Mouse (Mus musculus): ENCODE results near the gene Olfr1051. TPM values are rescaled to one million over a fixed set of nuclear protein-coding genes. Genes with fewer than 3 reads are reported as not detected.

Olfr1051 gene
- total and polyA plus RNA-seq, 3 experiments, result not detected

DNA sequence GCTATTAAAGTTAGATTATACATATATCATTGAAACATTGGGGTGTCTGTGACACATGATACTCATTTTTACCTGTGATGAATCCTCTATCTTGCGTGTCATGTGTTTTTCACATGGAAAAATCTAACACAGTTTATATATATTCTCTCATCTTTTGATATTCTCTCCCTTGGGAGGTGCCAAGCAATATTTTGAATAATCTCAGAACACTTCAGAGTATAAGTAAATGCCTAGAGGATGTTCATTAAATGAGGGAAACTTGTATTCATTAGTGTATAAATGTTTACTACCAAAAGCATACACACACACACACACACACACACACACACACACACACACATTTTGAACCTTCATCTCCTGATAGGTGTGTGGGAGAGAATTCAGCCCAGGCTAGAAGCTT is 47.6 kb downstream of the Olfr1051 start, which contains the start of gene Olfr1047:
Gene Olfr1047 (minus strand): TSS at position 101 of the 400 bp plus-strand sequence.
- in situ Hi-C loops (cut with MboI; ENCODE audit: low pct_ligation_motif_present, low pct_unique_long_range_greater_than_20kb, low sequenced_read_pairs), result no loop called here

More for the DNA sequence above, 47.6 kb downstream of the Olfr1051 start, which contains the start of gene Olfr1047:
- Histone ChIP-seq H3K27ac (ENCODE audit: insufficient read depth, low read depth) (no peak within 1 kb of the TSS), H3K4me2 (ENCODE audit: insufficient read depth, low read depth, poor library complexity, severe bottlenecking) (no peak within 1 kb of the TSS), H3K4me1 (ENCODE audit: control insufficient read depth in 1 of 2, insufficient read depth in 2 of 2) (no peaks in the 10 kb centered on the region), H3K79me2 (replicated peaks; ENCODE audit: control insufficient read depth, extremely low read depth, insufficient read depth, poor library complexity, severe bottlenecking) (no peaks in the 10 kb centered on the region), H3K9me3 (replicated peaks; ENCODE audit: low read length) (peaks cover 15% of the 10 kb centered on the region), H3K4me3 (replicated peaks in 1 of 3; ENCODE audit: low read depth in 2 of 3, low read length in 2 of 3, poor library complexity in 1 of 3) (no peak within 1 kb of the TSS), H3K9ac (ENCODE audit: insufficient read depth, low read depth) (no peak within 1 kb of the TSS), H3K36me3 (replicated peaks in 1 of 2; ENCODE audit: control insufficient read depth in 1 of 2, insufficient read depth in 1 of 2, low read length in 1 of 2) (no peaks in the 10 kb centered on the region), H3K27me3 (replicated peaks) (no peaks in the 10 kb centered on the region)
- TF ChIP-seq MXI1 (IDR thresholded peaks at IDR 0.05; ENCODE audit: low read depth, low read length), result no peak
- TF ChIP-seq JUN (IDR thresholded peaks at IDR 0.05; ENCODE audit: insufficient read depth, low read depth, low read length), result no peak
- no peak for TF ChIP-seq POLR2A (IDR thresholded peaks at IDR 0.05; ENCODE audit: low read depth, low read length)
- no peak for TF ChIP-seq RCOR1 (conservative IDR thresholded peaks at IDR 0.05; ENCODE audit: low read depth, low read length)
- TF ChIP-seq MAFK (IDR thresholded peaks at IDR 0.05; ENCODE audit: insufficient replicate concordance, low read length), result no peak
- TF ChIP-seq KAT2A (IDR thresholded peaks at IDR 0.05; ENCODE audit: insufficient replicate concordance, low read length), result no peak
- TF ChIP-seq IRF4 (IDR thresholded peaks at IDR 0.05; ENCODE audit: low read depth, low read length), result no peak
- no peak for TF ChIP-seq MYC (IDR thresholded peaks at IDR 0.05; ENCODE audit: low read depth, low read length)
- TF ChIP-seq MAX (IDR thresholded peaks at IDR 0.05; ENCODE audit: low read length), result no peak
- no peak for TF ChIP-seq ZNF384 (IDR thresholded peaks at IDR 0.05; ENCODE audit: low read depth, low read length)
- TF ChIP-seq GABPA (IDR thresholded peaks at IDR 0.05; ENCODE audit: insufficient replicate concordance, low read depth, low read length), result no peak
- no peak for TF ChIP-seq BHLHE40 (IDR thresholded peaks at IDR 0.05; ENCODE audit: low read depth, low read length)
- no peak for TF ChIP-seq EP300 (IDR thresholded peaks at IDR 0.05; ENCODE audit: low read length)
- no peak for TF ChIP-seq SIN3A (IDR thresholded peaks at IDR 0.05; ENCODE audit: low read length)
- no peak for TF ChIP-seq RAD21 (IDR thresholded peaks at IDR 0.05; ENCODE audit: low read depth, low read length)
- no peak for TF ChIP-seq TCF12 (IDR thresholded peaks at IDR 0.05; ENCODE audit: low read depth, low read length)
- no peak for TF ChIP-seq ZKSCAN1 (IDR thresholded peaks at IDR 0.05; ENCODE audit: borderline replicate concordance, low read depth, low read length)
- TF ChIP-seq UBTF (IDR thresholded peaks at IDR 0.05; ENCODE audit: low read depth, low read length), result no peak
- no peak for TF ChIP-seq SMC3 (IDR thresholded peaks at IDR 0.05; ENCODE audit: low read depth, low read length)
- dilution Hi-C loops (cut with MboI; ENCODE audit: extremely low pct_ligation_motif_present, extremely low pct_unique_long_range_greater_than_20kb, low sequenced_read_pairs), result no loop called here
- DNase-seq (ENCODE audit: extremely low read depth), result no peak

Other genes starting within 250 kb of the Olfr1051 start
Only the 20 nearest of the 27 such genes appear.
- gene Olfr1039, start 143.2 kb downstream of the Olfr1051 start, total RNA-seq (2012; rRNA removed), result not detected in 2 replicates
- gene Olfr1039, start 143.2 kb downstream of the Olfr1051 start, total RNA-seq (2014; rRNA removed), result not detected in 2 replicates
- gene Olfr1039, start 143.2 kb downstream of the Olfr1051 start, polyA plus RNA-seq (2012; ENCODE audit: insufficient read length, low read depth), result not detected in 2 replicates
- not detected in 2 replicates for gene Olfr1040, start 132.4 kb downstream of the Olfr1051 start, total RNA-seq (2012; rRNA removed)
- gene Olfr1040, start 132.4 kb downstream of the Olfr1051 start, total RNA-seq (2014; rRNA removed), result not detected in 2 replicates
- gene Olfr1040, start 132.4 kb downstream of the Olfr1051 start, polyA plus RNA-seq (2012; ENCODE audit: insufficient read length, low read depth), result not detected in 2 replicates
- not detected in 2 replicates for gene Olfr1042, start 117.2 kb downstream of the Olfr1051 start, total RNA-seq (2012; rRNA removed)
- not detected in 2 replicates for gene Olfr1042, start 117.2 kb downstream of the Olfr1051 start, total RNA-seq (2014; rRNA removed)
- gene Olfr1042, start 117.2 kb downstream of the Olfr1051 start, polyA plus RNA-seq (2012; ENCODE audit: insufficient read length, low read depth), result not detected in 2 replicates
- not detected in 2 replicates for gene Olfr1043, start 111.6 kb downstream of the Olfr1051 start, total RNA-seq (2012; rRNA removed)
- gene Olfr1043, start 111.6 kb downstream of the Olfr1051 start, total RNA-seq (2014; rRNA removed), result not detected in 2 replicates
- gene Olfr1043, start 111.6 kb downstream of the Olfr1051 start, polyA plus RNA-seq (2012; ENCODE audit: insufficient read length, low read depth), result not detected in 2 replicates
- gene Olfr1044, start 101.3 kb downstream of the Olfr1051 start, total RNA-seq (2012; rRNA removed), result not detected in 2 replicates
- not detected in 2 replicates for gene Olfr1044, start 101.3 kb downstream of the Olfr1051 start, total RNA-seq (2014; rRNA removed)
- gene Olfr1044, start 101.3 kb downstream of the Olfr1051 start, polyA plus RNA-seq (2012; ENCODE audit: insufficient read length, low read depth), result not detected in 2 replicates
- not detected in 2 replicates for gene Olfr52, start 93.4 kb downstream of the Olfr1051 start, total RNA-seq (2012; rRNA removed)
- not detected in 2 replicates for gene Olfr52, start 93.4 kb downstream of the Olfr1051 start, total RNA-seq (2014; rRNA removed)
- not detected in 2 replicates for gene Olfr52, start 93.4 kb downstream of the Olfr1051 start, polyA plus RNA-seq (2012; ENCODE audit: insufficient read length, low read depth)
- gene Olfr1045, start 76.1 kb downstream of the Olfr1051 start, total RNA-seq (2012; rRNA removed), result not detected in 2 replicates
- gene Olfr1045, start 76.1 kb downstream of the Olfr1051 start, total RNA-seq (2014; rRNA removed), result not detected in 2 replicates
- not detected in 2 replicates for gene Olfr1045, start 76.1 kb downstream of the Olfr1051 start, polyA plus RNA-seq (2012; ENCODE audit: insufficient read length, low read depth)
- not detected in 2 replicates for gene Olfr1046, start 59.8 kb downstream of the Olfr1051 start, total RNA-seq (2012; rRNA removed)
- gene Olfr1046, start 59.8 kb downstream of the Olfr1051 start, total RNA-seq (2014; rRNA removed), result not detected in 2 replicates
- not detected in 2 replicates for gene Olfr1046, start 59.8 kb downstream of the Olfr1051 start, polyA plus RNA-seq (2012; ENCODE audit: insufficient read length, low read depth)
- not detected in 2 replicates for gene Olfr1047, start 47.7 kb downstream of the Olfr1051 start, total RNA-seq (2012; rRNA removed)
- not detected in 2 replicates for gene Olfr1047, start 47.7 kb downstream of the Olfr1051 start, total RNA-seq (2014; rRNA removed)
- not detected in 2 replicates for gene Olfr1047, start 47.7 kb downstream of the Olfr1051 start, polyA plus RNA-seq (2012; ENCODE audit: insufficient read length, low read depth)
- not detected in 2 replicates for gene Olfr1048, start 38.8 kb downstream of the Olfr1051 start, total RNA-seq (2012; rRNA removed)
- not detected in 2 replicates for gene Olfr1048, start 38.8 kb downstream of the Olfr1051 start, total RNA-seq (2014; rRNA removed)
- gene Olfr1048, start 38.8 kb downstream of the Olfr1051 start, polyA plus RNA-seq (2012; ENCODE audit: insufficient read length, low read depth), result not detected in 2 replicates
- not detected in 2 replicates for gene Olfr1049, start 20.8 kb downstream of the Olfr1051 start, total RNA-seq (2012; rRNA removed)
- gene Olfr1049, start 20.8 kb downstream of the Olfr1051 start, total RNA-seq (2014; rRNA removed), result not detected in 2 replicates
- gene Olfr1049, start 20.8 kb downstream of the Olfr1051 start, polyA plus RNA-seq (2012; ENCODE audit: insufficient read length, low read depth), result not detected in 2 replicates
- gene Olfr1052, start 13.4 kb upstream of the Olfr1051 start, total RNA-seq (2012; rRNA removed), result not detected in 2 replicates
- gene Olfr1052, start 13.4 kb upstream of the Olfr1051 start, total RNA-seq (2014; rRNA removed), result not detected in 2 replicates
- gene Olfr1052, start 13.4 kb upstream of the Olfr1051 start, polyA plus RNA-seq (2012; ENCODE audit: insufficient read length, low read depth), result not detected in 2 replicates
- not detected in 2 replicates for gene Olfr1053, start 36.2 kb upstream of the Olfr1051 start, total RNA-seq (2012; rRNA removed)
- not detected in 2 replicates for gene Olfr1053, start 36.2 kb upstream of the Olfr1051 start, total RNA-seq (2014; rRNA removed)
- not detected in 2 replicates for gene Olfr1053, start 36.2 kb upstream of the Olfr1051 start, polyA plus RNA-seq (2012; ENCODE audit: insufficient read length, low read depth)
- not detected in 2 replicates for gene Olfr1054, start 56.3 kb upstream of the Olfr1051 start, total RNA-seq (2012; rRNA removed)
- gene Olfr1054, start 56.3 kb upstream of the Olfr1051 start, total RNA-seq (2014; rRNA removed), result not detected in 2 replicates
- gene Olfr1054, start 56.3 kb upstream of the Olfr1051 start, polyA plus RNA-seq (2012; ENCODE audit: insufficient read length, low read depth), result not detected in 2 replicates
- 0.17 and 0.68 TPM in 2 replicates for gene Olfr1055, start 71.2 kb upstream of the Olfr1051 start, total RNA-seq (2012; rRNA removed)
- not detected in 2 replicates for gene Olfr1055, start 71.2 kb upstream of the Olfr1051 start, total RNA-seq (2014; rRNA removed)
- gene Olfr1055, start 71.2 kb upstream of the Olfr1051 start, polyA plus RNA-seq (2012; ENCODE audit: insufficient read length, low read depth), result not detected in 2 replicates
- gene Olfr1056, start 83.4 kb upstream of the Olfr1051 start, total RNA-seq (2012; rRNA removed), result not detected in 2 replicates
- gene Olfr1056, start 83.4 kb upstream of the Olfr1051 start, total RNA-seq (2014; rRNA removed), result not detected in 2 replicates
- gene Olfr1056, start 83.4 kb upstream of the Olfr1051 start, polyA plus RNA-seq (2012; ENCODE audit: insufficient read length, low read depth), result not detected in 2 replicates
- not detected in 2 replicates for gene Olfr1057, start 99.3 kb upstream of the Olfr1051 start, total RNA-seq (2012; rRNA removed)
- not detected in 2 replicates for gene Olfr1057, start 99.3 kb upstream of the Olfr1051 start, total RNA-seq (2014; rRNA removed)
- not detected in 2 replicates for gene Olfr1057, start 99.3 kb upstream of the Olfr1051 start, polyA plus RNA-seq (2012; ENCODE audit: insufficient read length, low read depth)
- gene Olfr1058, start 109.5 kb upstream of the Olfr1051 start, total RNA-seq (2012; rRNA removed), result not detected in 2 replicates
- gene Olfr1058, start 109.5 kb upstream of the Olfr1051 start, total RNA-seq (2014; rRNA removed), result not detected in 2 replicates
- gene Olfr1058, start 109.5 kb upstream of the Olfr1051 start, polyA plus RNA-seq (2012; ENCODE audit: insufficient read length, low read depth), result not detected in 2 replicates
- not detected in 2 replicates for gene Olfr1061, start 135.0 kb upstream of the Olfr1051 start, total RNA-seq (2012; rRNA removed)
- not detected in 2 replicates for gene Olfr1061, start 135.0 kb upstream of the Olfr1051 start, total RNA-seq (2014; rRNA removed)
- not detected in 2 replicates for gene Olfr1061, start 135.0 kb upstream of the Olfr1051 start, polyA plus RNA-seq (2012; ENCODE audit: insufficient read length, low read depth)
- not detected in 2 replicates for gene Olfr1062, start 147.7 kb upstream of the Olfr1051 start, total RNA-seq (2012; rRNA removed)
- gene Olfr1062, start 147.7 kb upstream of the Olfr1051 start, total RNA-seq (2014; rRNA removed), result not detected in 2 replicates
- 0.07 TPM in 1 of 2 replicates, not detected in the other for gene Olfr1062, start 147.7 kb upstream of the Olfr1051 start, polyA plus RNA-seq (2012; ENCODE audit: insufficient read length, low read depth)